Mouse (Mus musculus) lung, postnatal 0 days (tissue): ENCODE data around the gene Rprd1b. TPM values are rescaled to one million over a fixed set of nuclear protein-coding genes. Genes with fewer than 3 reads are reported as not detected.

Experiments used
- ATAC-seq: fragments of 200-750 bp; cut with Nextera tagmentation; 2 replicates; pipeline ENCODE4 v1.8.0; 2017; ENCODE audit warnings: moderate library complexity
- DNase-seq: peaks from one replicate; pipeline ENCODE4 v3.0.0-alpha.2; 2016; ENCODE audit warnings: low spot score
- H3K27ac ChIP-seq: fragments of 300-500 bp; sonication (generic); 2 replicates; pipeline ENCODE4 v1.5.1; 2014; ENCODE audit warnings: antibody characterized with exemption, mild to moderate bottlenecking, low read length, mixed read lengths
- H3K27me3 ChIP-seq: fragments of 300-500 bp; sonication (generic); replicated peaks from 2 replicates; pipeline ENCODE4 v1.6.1; 2014; ENCODE audit warnings: low read length, mixed read lengths; ENCODE audit not compliant: insufficient read depth
- H3K36me3 ChIP-seq: fragments of 300-500 bp; sonication (generic); 2 replicates; pipeline ENCODE4 v1.6.1; 2014; ENCODE audit warnings: low read length, mixed read lengths; ENCODE audit not compliant: insufficient read depth
- H3K4me1 ChIP-seq: fragments of 300-500 bp; sonication (generic); 2 replicates; pipeline ENCODE4 v1.6.1; 2014; ENCODE audit warnings: antibody characterized with exemption, low read depth, low read length, mixed read lengths; ENCODE audit not compliant: insufficient read depth
- H3K4me2 ChIP-seq: fragments of 300-500 bp; sonication (generic); replicated peaks from 2 replicates; pipeline ENCODE4 v1.6.1; 2014; ENCODE audit warnings: low read depth, mild to moderate bottlenecking, low read length, moderate library complexity, mixed read lengths
- H3K4me3 ChIP-seq: fragments of 300-500 bp; sonication (generic); 2 replicates; pipeline ENCODE4 v1.5.1; 2014; ENCODE audit warnings: low read depth, low read length
- H3K9ac ChIP-seq: fragments of 300-500 bp; sonication (generic); replicated peaks from 2 replicates; pipeline ENCODE4 v1.6.1; 2014; ENCODE audit warnings: low read depth, mild to moderate bottlenecking
- H3K9me3 ChIP-seq: fragments of 300-500 bp; sonication (generic); 2 replicates; pipeline ENCODE4 v1.6.1; 2016; ENCODE audit warnings: low read length, mixed read lengths
- CTCF ChIP-seq: IDR thresholded peaks from 2 replicates; pipeline ENCODE4 v1.5.1; 2016; ENCODE audit warnings: antibody characterized with exemption, mild to moderate bottlenecking
- EP300 ChIP-seq: IDR thresholded peaks from 2 replicates; pipeline ENCODE4 v1.6.1; 2016; ENCODE audit warnings: antibody characterized with exemption, mild to moderate bottlenecking, control low read depth
- WGBS: fragments of 180-500 bp; shearing (Covaris S2); extraction: QIAGEN DNeasy Blood & Tissue Kit; methylation state at CpG from one replicate; pipeline ENCODE4 v1.1.7; 2014; 5-methylcytosine and 5-hydroxymethylcytosine counted together
- polyA plus RNA-seq: library from polyadenylated mRNA; unstranded; fragments of >200 nt; fragmentation: Nextera tagmentation; extraction: Ambion mirVana; gene quantifications from 2 replicates; pipeline ENCODE4 v1.2.1, GENCODE M21; 2015

The Rprd1b gene
- polyA plus RNA-seq, 1 experiment from 2014 or later, result 23.8 TPM

DNA sequence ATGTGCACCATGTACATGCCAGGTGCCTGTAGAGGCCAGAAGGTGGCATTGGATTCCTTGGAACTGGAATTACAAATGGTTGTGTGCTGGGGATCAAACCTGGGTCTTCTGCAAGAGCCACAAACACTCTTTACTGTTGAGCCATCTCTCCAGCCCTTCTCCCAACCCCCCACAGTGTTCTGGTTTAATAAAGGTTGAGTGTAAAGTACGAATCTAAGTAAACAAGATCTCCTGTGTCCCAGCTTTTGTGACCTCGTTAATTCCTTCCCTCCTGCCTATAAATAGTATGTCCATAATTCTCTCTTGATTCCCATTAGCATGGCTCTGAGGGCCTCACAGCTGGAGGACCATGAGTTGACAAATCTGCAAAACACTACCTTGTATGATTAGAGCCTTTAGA lies 49.7 kb downstream of the Rprd1b start:
- Histone ChIP-seq H3K4me2 (no peak overlapping the region), H3K27me3 (no peaks in the 10 kb centered on the region), H3K4me1 (no peaks in the 10 kb centered on the region), H3K9me3 (no peaks in the 10 kb centered on the region), H3K36me3 (peaks cover 21% of the 10 kb centered on the region), H3K4me3 (no peak overlapping the region), H3K27ac (no peak overlapping the region), H3K9ac (no peak overlapping the region)
- 40% methylated on average over 2 of the region's 2 CpGs for WGBS
- TF ChIP-seq CTCF, result no peak
- DNase-seq (no peak), ATAC-seq (no peak)

DNA sequence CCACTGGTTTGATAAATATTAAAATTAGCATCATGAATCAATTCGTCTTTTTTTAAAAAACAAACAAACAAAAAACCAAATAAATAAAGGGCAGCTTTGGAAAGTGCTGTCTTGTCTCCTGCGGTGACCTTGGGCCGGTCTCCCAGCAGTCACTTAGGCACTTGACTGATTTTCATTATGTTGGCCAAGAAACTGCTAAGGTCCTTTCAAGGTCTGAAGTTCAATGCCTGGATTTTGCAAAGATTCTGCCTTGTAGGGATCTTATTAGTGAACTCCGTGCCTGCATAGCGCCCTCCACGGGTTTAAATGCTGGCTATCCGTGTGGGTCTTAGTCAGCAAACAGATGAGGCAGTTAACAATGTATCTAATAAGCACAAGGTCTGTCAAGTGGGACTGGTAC lies 50.7 kb downstream of the Rprd1b start:
- Histone ChIP-seq H3K4me3 (no peak overlapping the region), H3K27ac (no peak overlapping the region), H3K4me2 (no peak overlapping the region), H3K27me3 (no peaks in the 10 kb centered on the region), H3K36me3 (peaks cover 21% of the 10 kb centered on the region), H3K9me3 (no peaks in the 10 kb centered on the region), H3K9ac (no peak overlapping the region), H3K4me1 (no peaks in the 10 kb centered on the region)
- DNase-seq (no peak), ATAC-seq (no peak)
- TF ChIP-seq EP300 (no peak), CTCF (no peak)
- 81% methylated on average over 7 of the region's 7 CpGs for WGBS

DNA sequence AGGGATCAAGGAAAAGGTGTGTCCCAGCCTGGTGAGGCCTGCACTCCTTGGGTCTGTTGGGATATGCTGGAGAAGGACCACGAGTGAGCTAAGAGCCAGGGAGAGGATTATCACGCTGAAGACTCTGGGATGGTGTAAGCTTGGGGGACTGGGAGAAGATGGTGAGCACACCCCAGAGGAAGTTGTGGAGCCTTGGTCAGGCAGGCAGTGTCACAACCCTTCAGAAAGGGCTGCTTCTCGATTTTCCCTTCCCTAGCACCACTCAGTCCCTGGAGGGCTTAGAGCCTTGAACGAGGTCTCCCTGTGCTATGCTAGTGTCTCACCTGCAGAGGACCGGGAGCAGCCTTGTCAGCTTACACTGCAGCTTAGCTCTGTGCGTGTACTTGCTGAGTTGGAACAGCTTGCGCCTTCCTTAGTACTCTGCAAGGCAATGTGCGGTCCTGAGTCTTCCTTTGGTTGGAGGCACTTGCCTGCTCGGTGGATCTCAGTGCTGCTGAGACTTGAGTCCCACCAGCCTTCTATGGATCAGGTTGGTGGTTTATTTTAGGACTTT lies 51.6 kb downstream of the Rprd1b start:
- no peak for DNase-seq

DNA sequence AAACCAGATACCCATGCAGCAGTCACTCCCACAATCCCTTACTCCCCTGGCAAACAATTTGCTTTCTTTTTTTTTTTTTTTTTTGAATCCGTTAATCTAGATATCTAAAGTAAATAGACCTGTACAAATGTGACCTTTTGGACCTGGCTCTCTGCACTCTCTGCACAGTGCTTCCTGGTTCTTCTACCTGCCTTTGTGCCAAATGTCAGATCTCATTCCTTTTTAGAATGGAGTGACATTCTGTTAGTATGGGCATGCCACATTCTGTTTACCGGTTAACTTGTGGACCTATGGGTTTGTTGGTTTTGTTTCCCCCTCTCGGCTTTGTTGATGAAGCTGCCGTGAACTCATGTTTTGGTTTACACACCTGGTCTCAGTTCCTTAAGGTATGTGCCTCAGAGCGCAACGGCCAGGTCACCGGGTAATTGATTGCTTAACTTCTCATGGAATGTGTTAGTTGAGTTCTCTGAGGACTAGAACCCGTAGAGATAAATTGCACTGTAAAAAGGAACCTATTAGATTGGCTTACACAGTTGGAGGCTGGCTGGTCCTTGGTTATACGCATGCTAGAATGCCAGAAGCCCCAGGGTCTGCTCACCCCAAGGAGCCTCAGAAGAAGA lies 52.4 kb downstream of the Rprd1b start:
- Histone ChIP-seq H3K4me1 (no peaks in the 10 kb centered on the region; the same call in 1 of the 2 replicates), H3K4me2 (no peak overlapping the region), H3K9ac (no peak overlapping the region), H3K9me3 (no peaks in the 10 kb centered on the region), H3K36me3 (peaks cover 12% of the 10 kb centered on the region; the same call in 1 of the 2 replicates), H3K4me3 (no peak overlapping the region), H3K27me3 (no peaks in the 10 kb centered on the region), H3K27ac (no peak overlapping the region)
- WGBS, result 55% methylated on average over 9 of the region's 9 CpGs
- DNase-seq, result no peak
- ATAC-seq, result no peak; the same call in 1 of the 2 replicates
- TF ChIP-seq EP300, result no peak
- no peak for TF ChIP-seq CTCF

More for the DNA sequence above, 51.6 kb downstream of the Rprd1b start:
- WGBS, result 34% methylated on average over 9 of the region's 9 CpGs
- H3K36me3 ChIP-seq, result peaks cover 21% of the 10 kb centered on the region
- no peak overlapping the region for H3K4me2 ChIP-seq
- TF ChIP-seq CTCF (peak; percentile 38; the same call in 1 of the 2 replicates), EP300 (no peak)
- peak; percentile 50 for ATAC-seq
- H3K4me1 ChIP-seq, result no peaks in the 10 kb centered on the region
- H3K27me3 ChIP-seq, result no peaks in the 10 kb centered on the region
- no peak overlapping the region for H3K9ac ChIP-seq
- H3K9me3 ChIP-seq, result no peaks in the 10 kb centered on the region
- no peak overlapping the region for H3K4me3 ChIP-seq
- no peak overlapping the region for H3K27ac ChIP-seq

DNA sequence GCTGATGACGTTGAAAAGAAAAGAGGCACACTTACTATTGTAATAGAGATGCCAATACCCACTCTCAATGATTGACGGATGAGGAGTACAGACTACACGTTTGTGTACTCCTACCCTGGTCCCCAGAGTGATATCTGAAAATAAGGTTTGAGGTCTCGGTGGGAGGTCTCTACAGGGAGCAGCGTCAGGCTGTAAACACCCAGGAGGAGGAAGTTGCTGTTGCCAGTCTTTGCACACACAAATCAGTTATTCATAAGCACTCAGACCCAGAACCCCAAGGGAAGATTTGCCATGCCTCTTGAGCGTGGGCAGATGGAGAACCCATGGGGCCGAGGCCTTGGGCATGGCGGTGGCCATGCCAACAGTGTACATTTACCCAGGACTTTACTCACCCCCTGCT lies 56.2 kb downstream of the Rprd1b start:
- H3K4me3 ChIP-seq, result no peak overlapping the region
- H3K9ac ChIP-seq, result no peak overlapping the region
- H3K4me1 ChIP-seq, result no peaks in the 10 kb centered on the region; the same call in 1 of the 2 replicates
- H3K4me2 ChIP-seq, result no peak overlapping the region
- 62% methylated on average over 8 of the region's 8 CpGs for WGBS
- ATAC-seq, result no peak
- no peaks in the 10 kb centered on the region for H3K27me3 ChIP-seq
- H3K36me3 ChIP-seq, result no peaks in the 10 kb centered on the region
- no peak for TF ChIP-seq EP300
- no peak for TF ChIP-seq CTCF
- no peak for DNase-seq
- H3K9me3 ChIP-seq, result no peaks in the 10 kb centered on the region
- H3K27ac ChIP-seq, result no peak overlapping the region

DNA sequence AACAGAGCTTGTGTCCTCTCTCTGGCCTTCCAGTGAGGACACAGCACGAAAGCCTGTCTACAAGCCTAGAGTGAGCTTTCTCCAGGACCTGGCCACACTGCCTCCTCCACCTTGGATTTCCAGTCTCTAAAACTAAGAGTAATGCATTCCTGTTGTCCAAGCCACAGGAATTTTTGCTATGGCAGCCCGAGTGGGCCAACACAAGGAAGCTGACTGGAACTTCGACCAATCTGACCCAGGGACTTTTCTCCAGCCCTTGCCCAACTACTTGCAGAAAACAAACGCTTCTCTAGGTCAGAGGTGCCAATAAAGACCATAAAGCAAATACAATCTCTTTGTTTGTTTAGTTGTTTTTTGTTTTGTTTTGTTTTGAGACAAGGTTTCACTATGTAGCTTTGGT lies 61.8 kb downstream of the Rprd1b start:
- no peak overlapping the region for H3K27ac ChIP-seq
- H3K4me2 ChIP-seq, result no peak overlapping the region
- H3K4me3 ChIP-seq, result no peak overlapping the region
- H3K9ac ChIP-seq, result no peak overlapping the region
- DNase-seq (no peak), ATAC-seq (no peak)
- no peaks in the 10 kb centered on the region for H3K9me3 ChIP-seq
- no peaks in the 10 kb centered on the region for H3K36me3 ChIP-seq
- H3K4me1 ChIP-seq, result no peaks in the 10 kb centered on the region; the same call in 1 of the 2 replicates
- no peaks in the 10 kb centered on the region for H3K27me3 ChIP-seq
- TF ChIP-seq CTCF (no peak), EP300 (no peak)
- 72% methylated on average over 4 of the region's 4 CpGs for WGBS
